Mouse (Mus musculus) splenic B cell, adult 2 months (primary cell): ENCODE results near the gene BC004004.
A peak's percentile ranks its signal among the peaks of the same experiment; 100 is the strongest.
"Not testable (repeated sequence)": the region's sequence is repeated elsewhere in the genome, so short reads cannot be mapped to it uniquely, and the experiment has no call there.

ENCODE experiments used
- DNase-seq: peaks from one replicate; pipeline ENCODE4 v3.0.0-alpha.2; 2011; ENCODE audit warnings: low read depth, low spot score
- H3K27me3 ChIP-seq: 2 replicates; pipeline ENCODE4 v1.6.1; 2012; ENCODE audit warnings: mild to moderate bottlenecking, low read length, moderate library complexity, mixed read lengths; ENCODE audit not compliant: control insufficient read depth, poor library complexity, insufficient read depth, severe bottlenecking
- H3K36me3 ChIP-seq: 2 replicates; pipeline ENCODE4 v1.6.1; 2012; ENCODE audit warnings: mild to moderate bottlenecking, low read length, moderate library complexity, mixed read lengths; ENCODE audit not compliant: control insufficient read depth, poor library complexity, insufficient read depth, severe bottlenecking

Gene BC004004

DNA sequence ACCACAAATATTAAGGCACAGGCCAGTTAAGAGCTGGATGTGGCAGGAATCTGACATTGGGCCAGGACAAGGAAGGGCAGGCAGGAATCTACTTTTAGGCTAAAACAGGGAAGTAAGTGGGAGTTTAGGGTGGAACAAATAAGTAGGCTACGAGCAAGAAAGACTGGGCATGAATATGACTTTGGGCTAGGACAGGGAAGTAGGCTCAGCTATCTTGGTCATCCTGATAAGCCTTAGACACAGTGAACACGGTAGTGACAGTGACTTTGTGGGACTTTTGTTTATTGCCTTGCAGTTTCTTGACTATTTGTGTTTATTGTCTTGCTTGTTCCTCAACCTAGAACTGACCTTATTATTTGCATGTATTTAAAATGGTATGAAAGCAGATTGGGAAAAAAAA is 15.4 kb upstream of the BC004004 start:
- no peak for DNase-seq
- no peaks in the 10 kb centered on the region for H3K27me3 ChIP-seq
- H3K36me3 ChIP-seq, result peaks cover 11% of the 10 kb centered on the region

DNA sequence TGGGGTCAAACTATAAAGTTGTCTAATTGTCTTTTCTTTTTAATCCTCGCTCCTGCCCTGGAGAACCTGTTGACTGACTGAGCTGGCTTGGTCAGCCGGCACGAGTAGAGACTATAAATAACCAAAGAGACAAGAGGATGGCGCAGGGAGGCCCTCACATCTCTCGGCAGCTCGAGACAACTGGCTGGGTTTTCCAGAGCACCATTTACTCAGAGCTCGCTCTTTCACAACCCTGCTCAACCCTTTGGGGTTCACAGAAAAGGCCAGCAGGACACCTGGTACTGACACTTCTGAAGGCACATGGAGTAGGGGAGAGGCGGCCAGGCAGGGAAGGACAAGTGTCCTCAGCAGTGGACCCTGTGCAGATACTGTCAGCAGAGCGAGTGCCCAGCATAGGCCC is 14.9 kb upstream of the BC004004 start:
- no peak for DNase-seq
- H3K36me3 ChIP-seq, result peaks cover 11% of the 10 kb centered on the region
- no peaks in the 10 kb centered on the region for H3K27me3 ChIP-seq

DNA sequence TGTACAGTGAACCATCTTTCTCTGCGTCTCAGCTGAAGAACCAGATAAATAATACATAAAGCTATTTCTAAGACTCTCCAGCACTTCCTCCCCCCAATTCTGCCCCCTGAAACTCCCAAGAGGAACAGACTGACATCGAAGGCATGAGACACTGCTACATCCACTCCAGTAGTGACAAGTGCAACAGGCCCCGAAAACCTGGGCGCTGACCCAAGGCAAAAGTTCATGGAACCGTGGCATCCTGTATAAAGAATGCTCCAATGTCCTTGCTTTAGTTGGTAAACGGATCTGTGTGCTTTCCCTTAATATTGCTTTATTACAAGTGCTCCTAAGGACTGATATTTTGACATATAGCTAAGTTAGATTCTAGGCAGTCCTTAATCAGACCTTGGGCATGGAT is 13.8 kb upstream of the BC004004 start:
- DNase-seq, H3K27me3 ChIP-seq: not testable (repeated sequence)
- peaks cover 11% of the 10 kb centered on the region for H3K36me3 ChIP-seq

DNA sequence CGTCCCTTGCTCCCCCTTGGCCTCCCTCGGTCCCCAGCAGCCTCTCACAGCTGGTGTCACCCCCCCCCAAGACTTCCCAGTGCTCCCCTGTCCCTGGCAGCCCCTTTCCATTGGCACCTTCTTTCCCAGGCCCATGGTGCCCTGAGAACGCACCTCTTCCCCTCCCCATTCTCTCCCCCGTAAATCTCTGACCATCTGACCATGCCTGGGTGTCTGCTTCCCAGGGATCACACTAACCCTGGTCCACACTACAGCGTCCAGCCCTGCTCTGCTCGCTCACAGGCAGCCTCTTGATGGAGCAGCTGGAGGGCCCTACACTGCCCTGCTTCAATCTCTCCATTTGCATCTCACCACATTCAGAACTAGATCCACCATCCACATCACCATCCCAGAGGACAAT is 12.1 kb upstream of the BC004004 start:
- Histone ChIP-seq H3K27me3 (no peaks in the 10 kb centered on the region), H3K36me3 (peaks cover 14% of the 10 kb centered on the region)
- DNase-seq, result no peak

DNA sequence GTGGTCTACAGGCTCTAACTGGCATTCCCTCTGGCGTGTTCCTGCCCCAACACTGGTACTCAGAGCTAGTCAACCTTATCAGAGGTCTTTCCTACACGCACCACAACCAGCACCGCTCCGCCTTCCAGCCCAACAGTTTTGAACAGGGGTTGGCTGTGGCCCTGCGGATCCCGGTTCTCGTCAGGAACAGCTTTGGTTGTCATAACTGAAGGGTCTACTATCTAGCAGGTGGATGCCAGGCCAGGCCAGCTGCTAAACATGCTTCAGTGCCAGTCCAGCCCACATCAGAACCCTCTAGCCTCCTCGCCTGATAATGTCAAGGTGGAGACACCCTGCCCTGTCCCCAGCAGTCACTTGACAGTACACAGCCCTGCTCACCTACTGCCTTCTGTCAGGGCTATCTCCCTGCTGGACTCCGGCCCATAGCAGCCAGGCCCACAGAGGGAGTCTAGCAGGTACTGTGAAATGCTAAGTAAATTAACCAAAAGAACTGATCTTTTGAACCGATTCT is 11.5 kb upstream of the BC004004 start:
- no peaks in the 10 kb centered on the region for H3K27me3 ChIP-seq
- DNase-seq, result no peak
- peaks cover 14% of the 10 kb centered on the region for H3K36me3 ChIP-seq

DNA sequence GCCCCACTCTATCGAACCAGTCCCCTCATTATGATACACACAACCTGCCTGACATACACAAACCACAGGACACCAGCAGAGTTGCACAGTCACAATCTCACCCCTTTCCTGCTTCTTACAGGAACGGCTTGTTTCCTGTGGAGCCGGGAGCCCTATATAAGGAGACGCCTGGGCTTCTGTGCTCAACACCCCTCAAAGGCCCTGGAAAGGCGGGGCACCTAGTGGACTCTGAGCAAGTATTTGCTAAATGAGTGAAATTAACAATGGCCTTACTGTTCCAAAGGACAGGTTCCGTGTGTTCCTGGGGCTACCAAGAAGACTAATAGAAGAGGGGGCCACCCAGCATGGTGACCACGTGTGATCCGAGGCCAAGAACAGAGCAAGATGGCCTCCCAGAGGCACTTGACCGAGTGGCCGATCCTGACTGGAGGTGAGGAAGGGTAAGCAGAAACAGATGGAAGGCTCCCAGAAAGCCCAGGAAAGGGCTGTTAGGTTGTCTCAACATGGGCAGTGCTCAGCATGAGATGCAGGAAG is 10.5 kb upstream of the BC004004 start:
- H3K27me3 ChIP-seq, result no peaks in the 10 kb centered on the region
- no peak for DNase-seq
- H3K36me3 ChIP-seq, result peaks cover 14% of the 10 kb centered on the region

DNA sequence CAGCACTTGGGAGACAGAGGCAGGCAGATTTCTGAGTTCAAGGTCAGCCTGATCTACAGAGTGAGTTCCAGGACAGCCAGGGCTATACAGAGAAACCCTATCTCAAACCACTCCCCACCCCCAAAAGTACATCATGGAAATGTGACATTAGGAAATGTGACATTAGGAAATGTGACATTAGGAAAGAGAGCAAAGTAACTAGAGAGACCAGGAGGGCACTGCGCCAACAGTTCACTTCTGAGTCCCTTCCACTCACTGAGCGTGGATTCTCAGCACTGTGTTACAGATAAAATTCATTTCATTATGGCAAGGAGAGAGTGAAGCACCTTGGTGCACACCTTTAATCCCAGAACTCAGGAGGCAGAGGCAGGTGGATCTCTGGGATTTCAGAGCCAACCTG is 9.7 kb upstream of the BC004004 start:
- Histone ChIP-seq H3K36me3 (peaks cover 14% of the 10 kb centered on the region), H3K27me3 (no peaks in the 10 kb centered on the region)
- no peak for DNase-seq

DNA sequence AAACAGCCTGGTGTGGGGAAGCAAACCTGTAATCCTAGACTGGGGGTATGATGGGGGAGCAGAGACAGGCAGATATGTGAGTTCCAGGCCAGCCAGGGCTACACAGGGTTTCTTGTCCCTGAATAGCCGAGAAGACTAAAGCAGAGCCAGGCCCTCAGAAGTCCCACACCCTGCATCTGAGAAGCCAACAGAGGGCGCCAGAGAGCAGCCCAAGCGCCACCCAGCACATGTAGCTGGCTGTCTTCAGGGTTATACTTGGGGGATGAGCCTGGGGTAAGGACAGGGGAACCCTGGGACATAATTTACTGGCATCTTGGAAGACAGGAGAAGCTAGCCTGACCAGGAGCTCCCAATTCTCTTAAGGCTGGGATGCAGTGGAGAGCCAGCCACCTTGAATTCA is 9.1 kb upstream of the BC004004 start:
- H3K36me3 ChIP-seq, result peaks cover 12% of the 10 kb centered on the region
- peak; percentile 92 for DNase-seq
- no peaks in the 10 kb centered on the region for H3K27me3 ChIP-seq

DNA sequence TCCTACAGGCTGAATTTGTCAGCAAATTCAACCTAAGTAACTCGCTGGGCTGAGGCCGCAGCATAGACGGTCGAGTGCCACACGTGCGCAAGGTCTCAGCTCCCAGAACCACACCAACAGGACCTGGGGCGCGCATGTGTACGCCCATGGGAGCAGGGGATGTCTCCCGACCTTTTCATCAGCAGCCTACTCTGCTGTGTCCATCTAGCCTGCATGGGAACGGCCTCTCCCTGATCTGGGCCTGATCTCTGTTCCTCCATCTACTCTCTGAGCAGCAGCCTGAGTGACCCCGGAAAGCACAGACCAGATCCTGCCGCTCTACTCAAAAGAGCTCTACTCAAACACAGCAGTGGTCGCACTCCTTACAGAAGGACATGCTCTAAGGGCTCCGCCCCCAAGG is 8.1 kb upstream of the BC004004 start:
- no peaks in the 10 kb centered on the region; the same call in 1 of the 2 replicates for H3K27me3 ChIP-seq
- H3K36me3 ChIP-seq, result peaks cover 12% of the 10 kb centered on the region
- DNase-seq, result no peak

DNA sequence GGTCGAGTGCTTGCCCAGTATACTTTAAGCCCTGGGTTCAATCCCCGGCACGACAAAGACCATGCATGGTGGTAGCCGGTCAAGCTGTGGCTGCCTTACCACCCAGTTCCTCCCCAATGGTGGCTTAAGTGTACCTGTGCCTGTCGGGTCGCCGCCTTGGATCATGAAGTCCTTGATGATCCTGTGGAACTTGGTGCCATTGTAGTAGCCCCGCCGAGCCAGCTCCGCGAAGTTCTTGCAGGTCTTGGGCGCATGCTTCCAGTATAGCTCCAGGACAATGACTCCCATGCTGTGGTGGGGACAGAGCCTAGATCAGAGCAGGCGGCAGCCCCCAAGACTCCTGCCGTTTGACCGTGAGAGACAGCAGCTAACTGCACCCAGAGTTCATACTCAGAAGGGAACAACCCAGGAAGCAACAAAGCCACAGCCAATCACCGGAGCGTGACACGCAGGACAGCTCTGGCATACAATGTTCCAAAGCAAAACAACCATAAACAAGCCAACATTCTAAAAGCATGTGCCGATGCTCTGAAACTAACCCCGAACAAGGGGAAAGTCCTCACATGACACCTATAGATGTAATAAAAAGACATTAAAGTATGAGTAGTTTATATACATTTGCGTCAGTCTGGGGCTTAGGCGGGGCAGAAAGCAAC is 6.9 kb upstream of the BC004004 start:
- Histone ChIP-seq H3K36me3 (peaks cover 12% of the 10 kb centered on the region), H3K27me3 (no peaks in the 10 kb centered on the region; the same call in 1 of the 2 replicates)
- DNase-seq, result peak; percentile 60

DNA sequence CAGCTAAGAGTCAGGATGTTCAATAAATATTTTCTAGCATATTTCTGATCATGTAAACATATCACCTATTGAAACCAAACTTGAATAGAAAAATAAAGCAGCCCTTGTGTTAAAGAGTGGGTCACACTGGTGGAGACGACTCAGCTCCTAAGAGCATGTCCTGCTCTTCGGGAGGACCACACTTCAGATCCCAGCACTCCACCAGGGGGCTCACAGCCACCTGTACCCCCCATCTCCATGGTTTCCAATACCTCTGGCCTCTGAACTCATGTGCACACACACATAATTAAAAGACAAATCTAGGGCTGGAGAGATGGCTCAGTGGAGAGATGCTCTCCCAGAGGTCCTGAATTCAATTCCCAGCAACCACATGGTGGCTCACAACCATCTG is 6.3 kb upstream of the BC004004 start:
- DNase-seq, result peak; percentile 33

DNA sequence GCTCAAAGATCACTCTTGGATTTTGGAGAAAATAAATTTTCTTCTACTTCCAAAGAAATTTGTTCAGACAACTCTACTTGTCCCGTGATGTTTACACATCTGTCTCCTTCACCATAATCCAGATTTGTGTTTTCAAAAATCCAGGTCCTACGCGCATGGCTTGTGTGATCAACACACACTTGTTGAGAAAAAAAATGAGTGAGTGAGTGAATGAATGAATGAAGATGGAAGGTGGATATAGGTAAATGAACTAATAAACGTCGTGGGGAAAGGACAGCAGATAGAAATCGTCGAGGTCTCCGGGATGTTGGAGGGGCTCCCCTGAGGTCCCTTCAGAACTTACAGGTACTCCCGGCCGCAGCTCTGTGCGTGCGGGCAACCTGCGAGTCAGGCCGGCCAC is 5.2 kb upstream of the BC004004 start:
- peaks cover 4% of the 10 kb centered on the region for H3K36me3 ChIP-seq
- no peak for DNase-seq

More for the DNA sequence above, 6.3 kb upstream of the BC004004 start:
- Histone ChIP-seq H3K36me3 (peaks cover 10% of the 10 kb centered on the region), H3K27me3 (no peaks in the 10 kb centered on the region; the same call in 1 of the 2 replicates)

DNA sequence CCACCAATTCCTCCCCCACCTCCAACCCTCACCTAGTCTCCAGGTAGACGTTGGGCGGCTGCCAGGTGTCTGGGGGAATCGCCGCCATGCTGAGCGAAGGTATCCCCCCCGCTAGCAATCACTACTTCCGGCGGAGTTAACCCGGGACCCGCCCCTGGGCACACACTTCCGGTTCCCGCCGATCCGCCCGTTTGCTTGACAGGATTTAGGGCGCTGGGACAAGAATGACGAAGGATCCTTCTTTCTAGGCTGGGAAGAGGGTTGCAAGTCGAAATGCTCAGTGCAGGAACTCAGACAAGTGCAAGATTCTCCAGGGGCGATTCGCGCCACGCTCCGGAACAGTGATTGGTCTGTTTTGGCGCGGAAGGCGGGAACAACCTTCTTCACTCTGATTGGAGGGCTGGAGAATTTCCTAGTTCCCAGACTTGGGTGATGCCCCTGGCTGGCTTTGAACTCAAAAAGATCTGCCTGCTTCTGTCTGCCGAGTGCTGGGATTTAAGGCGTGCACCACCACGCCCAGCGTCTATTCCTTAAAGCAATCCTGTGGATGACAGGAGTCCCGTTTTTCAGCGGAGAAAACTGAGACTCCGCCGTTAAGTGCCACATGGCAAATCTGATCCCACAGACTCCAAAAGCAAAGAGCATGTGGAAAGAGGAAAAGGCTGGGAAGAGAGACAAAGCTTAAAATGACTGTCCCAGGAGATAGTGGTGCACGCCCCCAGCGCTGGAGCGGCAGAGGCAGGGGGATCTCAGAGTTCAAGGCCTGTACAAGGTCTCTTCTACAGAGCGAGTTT is 4.6 kb upstream of the BC004004 start, which contains the start of gene Ppil1:
Gene Ppil1, minus strand, starts transcription at position 347 of the 794 bp plus-strand sequence.
- peak; percentile 80 for DNase-seq
- Histone ChIP-seq H3K36me3 (peaks cover 4% of the 10 kb centered on the region), H3K27me3 (no peaks in the 10 kb centered on the region; the same call in 1 of the 2 replicates)

More for the DNA sequence above, 5.2 kb upstream of the BC004004 start:
- H3K27me3 ChIP-seq, result no peaks in the 10 kb centered on the region; the same call in 1 of the 2 replicates

DNA sequence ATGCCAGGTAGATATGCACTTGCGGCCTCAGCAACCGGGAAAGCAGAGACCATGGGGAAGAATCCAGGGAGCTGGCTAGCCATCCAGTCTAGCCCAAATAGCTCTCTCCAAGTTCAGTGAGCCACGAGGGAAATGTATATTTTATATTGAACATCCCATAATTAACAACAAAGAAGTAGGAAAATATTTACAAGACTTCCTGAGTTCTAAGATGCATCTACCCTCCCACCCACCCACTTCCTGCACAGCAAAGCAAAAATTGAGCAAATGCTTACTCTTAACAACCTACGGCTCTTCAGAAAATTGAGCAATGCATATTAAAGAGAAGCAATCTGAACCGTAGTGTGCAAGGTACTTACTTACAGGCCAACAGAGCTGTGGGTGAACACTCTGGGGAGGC is 3.8 kb upstream of the BC004004 start:
- no peak for DNase-seq

DNA sequence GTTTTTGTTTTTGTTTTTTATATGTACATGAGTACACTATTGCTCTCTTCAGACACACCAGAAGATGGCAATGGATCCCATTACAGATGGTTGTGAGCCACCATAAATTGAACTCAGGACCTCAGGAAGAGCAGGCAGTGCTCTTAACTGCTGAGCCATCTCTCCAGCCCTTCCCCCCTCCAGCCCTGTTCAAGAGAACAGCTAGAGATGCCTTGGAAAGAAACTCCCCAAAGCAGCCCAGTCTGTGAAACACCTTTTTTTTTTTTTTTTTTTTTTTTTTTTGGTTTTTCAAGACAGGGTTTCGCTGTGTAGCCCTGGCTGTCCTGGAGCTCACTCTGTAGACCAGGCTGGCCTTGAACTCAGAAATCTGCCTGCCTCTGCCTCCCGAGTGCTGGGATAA is 1.5 kb upstream of the BC004004 start:
- not testable (repeated sequence) for H3K27me3 ChIP-seq, DNase-seq, H3K36me3 ChIP-seq

More for the DNA sequence above, 3.8 kb upstream of the BC004004 start:
- no peaks in the 10 kb centered on the region; the same call in 1 of the 2 replicates for H3K27me3 ChIP-seq
- peaks cover 3% of the 10 kb centered on the region for H3K36me3 ChIP-seq
